Mouse (Mus musculus) CH12.LX (cell line): ENCODE results near the gene Olfr435. TPM values are rescaled to one million over a fixed set of nuclear protein-coding genes. Genes with fewer than 3 reads are reported as not detected.

Experiments
- DNase-seq: peaks from one replicate; pipeline ENCODE4 v3.0.0-alpha.2; 2013; ENCODE audit errors: extremely low read depth
- H3K27ac ChIP-seq: 2 replicates; pipeline ENCODE4 v1.5.1; 2012; ENCODE audit warnings: low read depth, mild to moderate bottlenecking, control low read depth, moderate library complexity; ENCODE audit not compliant: insufficient read depth
- H3K27me3 ChIP-seq: replicated peaks from 2 replicates; pipeline ENCODE3; 2012; ENCODE audit warnings: inconsistent platforms
- H3K36me3 ChIP-seq, 2 experiments: replicated peaks in 1 of 2; 2 replicates each; pipeline versions ENCODE3 to v1.6.1; 2012; ENCODE audit warnings: inconsistent platforms in 1 of 2, low read length in 1 of 2, mild to moderate bottlenecking in 1 of 2, mixed read lengths in 1 of 2, moderate library complexity in 1 of 2; ENCODE audit not compliant: control insufficient read depth in 1 of 2, insufficient read depth in 1 of 2
- H3K4me1 ChIP-seq, 2 experiments: 2 replicates each; pipeline ENCODE4 v1.6.1; 2012; ENCODE audit warnings: inconsistent platforms in 1 of 2, moderate library complexity in 1 of 2; ENCODE audit not compliant: insufficient read depth in 2 of 2, control insufficient read depth in 1 of 2
- H3K4me2 ChIP-seq: 2 replicates; pipeline ENCODE4 v1.6.1; 2012; ENCODE audit warnings: low read depth, mild to moderate bottlenecking, control low read depth; ENCODE audit not compliant: poor library complexity, insufficient read depth, severe bottlenecking
- H3K4me3 ChIP-seq, 3 experiments: fragments of 150-350 bp in 1 of 3; sonication (generic) in 1 of 3; replicated peaks in 1 of 3; 2 replicates each; pipeline versions ENCODE3 to v1.5.1; 2011 to 2012; ENCODE audit warnings: low read depth in 2 of 3, low read length in 2 of 3, mild to moderate bottlenecking in 2 of 3, moderate library complexity in 2 of 3, control low read depth in 1 of 3, improper control_type of control experiment in 1 of 3, inconsistent platforms in 1 of 3, mixed read lengths in 1 of 3; ENCODE audit not compliant: poor library complexity in 1 of 3
- H3K79me2 ChIP-seq: replicated peaks from 2 replicates; pipeline ENCODE4 v1.6.1; 2012; ENCODE audit warnings: mild to moderate bottlenecking, moderate library complexity; ENCODE audit not compliant: control insufficient read depth, poor library complexity, insufficient read depth, severe bottlenecking; ENCODE audit errors: extremely low read depth
- H3K9ac ChIP-seq: 2 replicates; pipeline ENCODE4 v1.6.1; 2012; ENCODE audit warnings: low read depth, mild to moderate bottlenecking, control low read depth, moderate library complexity; ENCODE audit not compliant: insufficient read depth
- H3K9me3 ChIP-seq: replicated peaks from 2 replicates; pipeline ENCODE3; 2012; ENCODE audit warnings: low read length, inconsistent platforms, mixed read lengths
- CHD1 ChIP-seq: IDR thresholded peaks from 2 replicates; pipeline ENCODE4 v1.6.1; 2012; ENCODE audit warnings: low read depth, low read length, improper control_type of control experiment, inconsistent platforms
- CHD2 ChIP-seq: IDR thresholded peaks from 2 replicates; pipeline ENCODE4 v1.6.1; 2011; ENCODE audit warnings: low read length, improper control_type of control experiment
- E2F4 ChIP-seq: IDR thresholded peaks from 2 replicates; pipeline ENCODE4 v1.6.1; 2011; ENCODE audit warnings: low read depth, low read length, improper control_type of control experiment; ENCODE audit not compliant: insufficient replicate concordance
- GABPA ChIP-seq: IDR thresholded peaks from 2 replicates; pipeline ENCODE4 v1.6.1; 2012; ENCODE audit warnings: low read depth, low read length, improper control_type of control experiment, inconsistent platforms; ENCODE audit not compliant: insufficient replicate concordance
- KAT2A ChIP-seq: IDR thresholded peaks from 2 replicates; pipeline ENCODE4 v1.6.1; 2012; ENCODE audit warnings: low read length, improper control_type of control experiment, inconsistent platforms; ENCODE audit not compliant: insufficient replicate concordance
- MAFK ChIP-seq: IDR thresholded peaks from 2 replicates; pipeline ENCODE4 v1.6.1; 2011; ENCODE audit warnings: low read length, improper control_type of control experiment; ENCODE audit not compliant: insufficient replicate concordance
- MAX ChIP-seq: IDR thresholded peaks from 2 replicates; pipeline ENCODE4 v1.6.1; 2011; ENCODE audit warnings: low read length, improper control_type of control experiment
- MAZ ChIP-seq: IDR thresholded peaks from 2 replicates; pipeline ENCODE4 v1.6.1; 2012; ENCODE audit warnings: low read depth, mild to moderate bottlenecking, inconsistent platforms, low read length, improper control_type of control experiment, moderate library complexity
- MXI1 ChIP-seq: IDR thresholded peaks from 2 replicates; pipeline ENCODE4 v1.6.1; 2011; ENCODE audit warnings: mild to moderate bottlenecking, low read depth, low read length, improper control_type of control experiment
- NELFE ChIP-seq: IDR thresholded peaks from 2 replicates; pipeline ENCODE4 v1.6.1; 2011; ENCODE audit warnings: low read depth, low read length, improper control_type of control experiment
- RAD21 ChIP-seq: IDR thresholded peaks from 2 replicates; pipeline ENCODE4 v1.6.1; 2011; ENCODE audit warnings: low read depth, mild to moderate bottlenecking, low read length, improper control_type of control experiment, moderate library complexity
- SIN3A ChIP-seq: IDR thresholded peaks from 2 replicates; pipeline ENCODE4 v1.6.1; 2012; ENCODE audit warnings: low read length, improper control_type of control experiment, inconsistent platforms
- TBP ChIP-seq: conservative IDR thresholded peaks from 2 replicates; pipeline ENCODE4 v1.6.1; 2011; ENCODE audit warnings: low read depth, low read length, improper control_type of control experiment
- USF1 ChIP-seq: IDR thresholded peaks from 2 replicates; pipeline ENCODE4 v1.6.1; 2014; ENCODE audit warnings: low read depth, mild to moderate bottlenecking, inconsistent platforms, low read length, improper control_type of control experiment
- ZC3H11A ChIP-seq: IDR thresholded peaks from 2 replicates; pipeline ENCODE4 v1.6.1; 2012; ENCODE audit warnings: low read depth, mild to moderate bottlenecking, inconsistent platforms, low read length, improper control_type of control experiment
- ZKSCAN1 ChIP-seq: IDR thresholded peaks from 2 replicates; pipeline ENCODE4 v1.6.1; 2012; ENCODE audit warnings: low read depth, inconsistent platforms, low read length, improper control_type of control experiment, borderline replicate concordance
- ZMIZ1 ChIP-seq: IDR thresholded peaks from 2 replicates; pipeline ENCODE4 v1.6.1; 2012; ENCODE audit warnings: low read depth, mild to moderate bottlenecking, inconsistent platforms, low read length, improper control_type of control experiment
- dilution Hi-C: fragments of 300-500 bp; cut with MboI; formaldehyde crosslinking; loops from 2 replicates; pipeline ENCODE4 v1.14.3; 2020; ENCODE audit warnings: low sequenced_read_pairs; ENCODE audit not compliant: extremely low pct_unique_long_range_greater_than_20kb, extremely low pct_ligation_motif_present
- in situ Hi-C: fragments of 300-500 bp; cut with MboI; formaldehyde crosslinking; loops from 3 replicates; pipeline ENCODE4 v1.14.3; 2019; ENCODE audit warnings: low sequenced_read_pairs, low pct_ligation_motif_present, low pct_unique_long_range_greater_than_20kb, mixed read lengths
- polyA plus RNA-seq: library from polyadenylated mRNA; unstranded; fragments of >175 nt; gene quantifications from 2 replicates; pipeline ENCODE4 v1.2.1, GENCODE M21; 2012; ENCODE audit warnings: low read depth; ENCODE audit not compliant: insufficient read length
- total RNA-seq, 2 experiments: library from RNA; depleted of rRNA; stranded (reverse); fragments of 300-350 nt in 1 of 2; fragments of >200 nt in 1 of 2; gene quantifications; 2 replicates each; pipeline ENCODE4 v1.2.3; 2012 to 2014

Olfr435 gene
- total and polyA plus RNA-seq, 3 experiments = not detected

DNA sequence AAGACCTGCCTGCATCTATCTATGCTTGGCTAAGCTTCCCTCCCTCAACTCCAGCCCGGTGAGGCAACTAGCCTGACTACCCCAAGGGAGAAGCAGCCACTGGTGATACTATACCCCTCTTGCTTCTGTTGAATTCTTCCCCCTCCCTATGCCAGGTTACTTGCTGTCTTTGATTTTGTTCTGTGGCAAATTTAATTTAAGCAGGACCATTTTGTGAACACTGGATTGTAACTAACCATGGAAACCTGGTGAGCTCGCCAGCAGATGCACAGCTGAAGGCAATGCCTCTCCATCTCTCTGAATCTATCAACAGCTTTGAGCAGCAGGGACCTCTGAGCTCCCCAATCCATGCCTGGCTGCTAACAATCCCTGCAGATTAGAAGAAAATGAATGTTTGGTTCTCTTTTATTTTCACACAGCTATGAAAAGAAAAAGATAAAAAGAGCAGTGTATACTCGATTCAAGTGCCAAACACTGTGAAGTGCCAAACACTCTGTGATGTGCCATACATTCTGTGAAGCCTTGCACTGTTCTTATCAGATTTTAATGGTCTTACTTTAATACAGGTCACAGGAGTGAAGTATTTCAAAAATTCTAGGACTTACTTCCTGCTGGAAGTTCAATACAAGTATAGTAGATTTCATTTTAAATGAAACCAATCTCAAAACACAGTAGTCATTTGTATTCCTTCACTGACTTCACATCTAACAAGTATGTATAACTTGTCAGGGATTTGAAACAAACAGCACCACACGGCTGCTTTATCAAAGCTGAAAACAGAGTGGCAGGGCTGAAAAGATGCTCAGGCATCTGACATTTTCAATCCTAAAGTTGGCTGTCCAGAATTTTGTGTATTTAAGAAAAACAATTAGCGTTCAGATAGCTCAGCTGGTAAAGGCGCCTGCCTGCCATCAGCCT is 18.1 kb upstream of the Olfr435 start:
- no peaks in the 10 kb centered on the region for H3K27me3 ChIP-seq
- no peak overlapping the region for H3K27ac ChIP-seq
- H3K36me3 ChIP-seq = no peaks in the 10 kb centered on the region
- no peak overlapping the region for H3K4me2 ChIP-seq
- no peak overlapping the region for H3K4me3 ChIP-seq
- no peak for DNase-seq
- dilution Hi-C loops = no loop called here
- no peak for TF ChIP-seq ZC3H11A
- H3K4me1 ChIP-seq = no peaks in the 10 kb centered on the region
- no peaks in the 10 kb centered on the region for H3K9me3 ChIP-seq
- H3K79me2 ChIP-seq = no peaks in the 10 kb centered on the region
- in situ Hi-C loops = no loop called here
- H3K9ac ChIP-seq = no peak overlapping the region

DNA sequence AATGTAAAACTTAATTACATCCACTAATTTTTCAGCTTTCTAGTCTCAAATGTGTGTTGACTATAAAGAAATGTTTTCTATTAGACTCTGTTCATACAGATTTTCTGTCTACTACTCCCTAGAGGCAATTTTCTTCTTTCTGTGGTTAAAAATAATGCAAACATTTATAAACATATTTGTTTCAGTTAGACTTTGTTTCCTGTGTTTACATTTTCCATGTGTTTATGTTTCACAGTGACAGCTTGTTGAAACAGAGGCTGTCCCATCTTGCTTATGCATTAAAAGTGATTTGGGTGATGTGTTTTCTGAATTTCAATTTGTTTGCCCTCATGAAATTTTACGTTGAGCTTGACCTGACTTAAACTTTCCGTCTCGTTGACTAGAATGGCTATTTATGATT is 6.0 kb upstream of the Olfr435 start:
- no peak for TF ChIP-seq TBP
- no peak for TF ChIP-seq USF1
- TF ChIP-seq MXI1 = no peak
- TF ChIP-seq NELFE = no peak
- no peak for DNase-seq
- Histone ChIP-seq H3K4me2 (no peak overlapping the region), H3K9me3 (no peaks in the 10 kb centered on the region), H3K79me2 (no peaks in the 10 kb centered on the region), H3K27me3 (no peaks in the 10 kb centered on the region), H3K9ac (no peak overlapping the region), H3K4me1 (no peaks in the 10 kb centered on the region), H3K36me3 (no peaks in the 10 kb centered on the region), H3K27ac (no peak overlapping the region), H3K4me3 (no peak overlapping the region)
- in situ Hi-C loops = no loop called here
- dilution Hi-C loops = no loop called here

DNA sequence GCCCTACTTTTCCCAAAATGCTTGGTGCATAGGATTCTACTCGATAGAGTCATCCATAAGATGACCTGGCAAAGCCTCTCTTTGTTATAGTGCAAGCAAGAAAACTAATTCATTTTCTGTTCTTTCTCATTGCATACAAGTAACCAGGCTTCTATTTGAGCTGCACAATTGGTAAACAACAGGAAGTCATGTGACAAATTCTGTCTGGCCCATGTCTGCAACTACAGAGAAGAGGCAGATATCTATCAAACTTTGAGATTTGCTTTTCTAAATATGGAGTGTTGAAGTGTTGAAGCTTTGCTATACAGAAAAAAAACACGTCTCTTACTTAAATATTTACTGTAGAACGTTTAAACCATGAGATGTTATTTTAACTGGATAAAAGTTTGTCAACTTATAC is 1.1 kb downstream of the Olfr435 start:
- Histone ChIP-seq H3K27me3 (no peaks in the 10 kb centered on the region), H3K9me3 (no peaks in the 10 kb centered on the region), H3K79me2 (no peaks in the 10 kb centered on the region), H3K4me1 (no peaks in the 10 kb centered on the region), H3K9ac (no peak overlapping the region), H3K4me3 (no peak overlapping the region), H3K36me3 (no peaks in the 10 kb centered on the region), H3K4me2 (no peak overlapping the region), H3K27ac (no peak overlapping the region)
- dilution Hi-C loops = no loop called here
- TF ChIP-seq MAX (no peak), MAZ (no peak), CHD2 (no peak), E2F4 (no peak), SIN3A (no peak), MAFK (no peak), TBP (no peak), USF1 (no peak), GABPA (no peak), CHD1 (no peak), ZMIZ1 (no peak), ZKSCAN1 (no peak), KAT2A (no peak), RAD21 (no peak)
- DNase-seq = no peak
- in situ Hi-C loops = no loop called here
